Mouse (Mus musculus) spleen, adult 2 months (tissue): ENCODE measurements around the gene Inpp4b.

ENCODE experiments used
- CTCF ChIP-seq: fragments of 200-500 bp; IDR thresholded peaks from 2 replicates; pipeline ENCODE4 v1.5.1; 2011; ENCODE audit warnings: mild to moderate bottlenecking, inconsistent platforms; ENCODE audit not compliant: insufficient read depth, insufficient read length, insufficient replicate concordance; ENCODE audit errors: extremely low read depth
- POLR2A ChIP-seq: fragments of 200-500 bp; IDR thresholded peaks from 2 replicates; pipeline ENCODE4 v1.6.1; 2011; ENCODE audit warnings: low read depth, low read length, inconsistent platforms

GRCm38 (mm10) chr8:82028896-82029295 lies 686.5 kb downstream of the Inpp4b start:
- TF ChIP-seq CTCF (no peak), POLR2A (no peak)
